Mouse (Mus musculus) hindbrain, embryonic 14.5 days (tissue): ENCODE results near the gene Tex19.1. TPM values are rescaled to one million over a fixed set of nuclear protein-coding genes. Genes with fewer than 3 reads are reported as not detected.

Source experiments
- polyA plus RNA-seq: library from polyadenylated mRNA; unstranded; fragments of >200 nt; fragmentation: Nextera tagmentation; extraction: Ambion mirVana; gene quantifications from 2 replicates; pipeline ENCODE4 v1.2.1, GENCODE M21; 2014

Tex19.1 gene
- polyA plus RNA-seq, 1 experiment from 2014 or later, result not detected

Other genes starting within 250 kb of the Tex19.1 start
- gene Ccdc57, start 213.3 kb upstream of the Tex19.1 start, polyA plus RNA-seq, result 5.0 and 5.2 TPM in 2 replicates
- 4.2 and 4.4 TPM in 2 replicates for gene Slc16a3, start 197.7 kb upstream of the Tex19.1 start, polyA plus RNA-seq
- gene Csnk1d, start 154.8 kb upstream of the Tex19.1 start, polyA plus RNA-seq, result 73.3 and 77.4 TPM in 2 replicates
- gene Cd7, start 106.7 kb upstream of the Tex19.1 start, polyA plus RNA-seq, result 0.24 TPM in 1 of 2 replicates, not detected in the other
- not detected in 2 replicates for gene Sectm1b, start 82.6 kb upstream of the Tex19.1 start, polyA plus RNA-seq
- gene Sectm1a, start 64.9 kb upstream of the Tex19.1 start, polyA plus RNA-seq, result not detected in 2 replicates
- not detected in 2 replicates for gene Tex19.2, start 27.5 kb upstream of the Tex19.1 start, polyA plus RNA-seq
- 0.19 and 0.99 TPM in 2 replicates for gene Uts2r, start 14.1 kb downstream of the Tex19.1 start, polyA plus RNA-seq
- gene Hexdc, start 58.3 kb downstream of the Tex19.1 start, polyA plus RNA-seq, result 23.2 and 27.5 TPM in 2 replicates
- 30.3 and 31.1 TPM in 2 replicates for gene Ogfod3, start 58.6 kb downstream of the Tex19.1 start, polyA plus RNA-seq
- 36.3 and 37.5 TPM in 2 replicates for gene Cybc1, start 83.2 kb downstream of the Tex19.1 start, polyA plus RNA-seq
- 79.6 and 86.0 TPM in 2 replicates for gene Narf, start 91.1 kb downstream of the Tex19.1 start, polyA plus RNA-seq
- gene Foxk2, start 113.8 kb downstream of the Tex19.1 start, polyA plus RNA-seq, result 15.3 and 18.5 TPM in 2 replicates
- gene Wdr45b, start 208.3 kb downstream of the Tex19.1 start, polyA plus RNA-seq, result 87.1 and 95.2 TPM in 2 replicates
- 11.4 and 16.0 TPM in 2 replicates for gene Rab40b, start 242.1 kb downstream of the Tex19.1 start, polyA plus RNA-seq